Mouse (Mus musculus) myocyte (in vitro differentiated cells): ENCODE data around the gene Prkaa2.

Experiments
- E2F4 ChIP-seq: IDR thresholded peaks from one replicate; pipeline ENCODE4 v1.6.1; 2011; ENCODE audit warnings: mild to moderate bottlenecking, control low read depth, moderate library complexity; ENCODE audit not compliant: insufficient read depth
- MAX ChIP-seq: IDR thresholded peaks from one replicate; pipeline ENCODE4 v1.6.1; 2011; ENCODE audit warnings: low read depth, mild to moderate bottlenecking, control low read depth
- MYOD1 ChIP-seq, 3 experiments: IDR thresholded peaks; one replicate each; pipeline ENCODE4 v1.6.1; 2011; ENCODE audit warnings: control low read depth in 2 of 3, low read depth in 2 of 3, mild to moderate bottlenecking in 2 of 3, moderate library complexity in 1 of 3; ENCODE audit not compliant: insufficient read length in 2 of 3, control insufficient read depth in 1 of 3
- MYOG ChIP-seq, 3 experiments: IDR thresholded peaks; one replicate each; pipeline ENCODE4 v1.6.1; 2011; ENCODE audit warnings: control low read depth in 2 of 3, low read depth in 2 of 3, mild to moderate bottlenecking in 2 of 3; ENCODE audit not compliant: insufficient read length in 2 of 3, control insufficient read depth in 1 of 3, insufficient read depth in 1 of 3
- POLR2A ChIP-seq: IDR thresholded peaks from one replicate; pipeline ENCODE4 v1.6.1; 2011; ENCODE audit warnings: low read depth, mild to moderate bottlenecking, control low read depth, moderate library complexity; ENCODE audit not compliant: insufficient read length
- POLR2AphosphoS2 ChIP-seq: IDR thresholded peaks from one replicate; pipeline ENCODE4 v1.6.1; 2011; ENCODE audit warnings: low read depth, control low read depth; ENCODE audit not compliant: insufficient read length
- SRF ChIP-seq: IDR thresholded peaks from one replicate; pipeline ENCODE4 v1.6.1; 2011; ENCODE audit warnings: low read depth; ENCODE audit not compliant: control insufficient read depth, insufficient read length
- TCF12 ChIP-seq: IDR thresholded peaks from one replicate; pipeline ENCODE4 v1.6.1; 2011; ENCODE audit warnings: mild to moderate bottlenecking, control low read depth; ENCODE audit not compliant: poor library complexity, insufficient read depth, severe bottlenecking
- TCF3 ChIP-seq: IDR thresholded peaks from one replicate; pipeline ENCODE4 v1.6.1; 2011; ENCODE audit warnings: low read depth, control low read depth; ENCODE audit not compliant: insufficient read length
- USF1 ChIP-seq: IDR thresholded peaks from one replicate; pipeline ENCODE4 v1.6.1; 2011; ENCODE audit warnings: low read depth, mild to moderate bottlenecking, control low read depth, moderate library complexity

- TF ChIP-seq POLR2A (no peak), POLR2AphosphoS2 (no peak), MYOD1 (IDR thresholded peaks at IDR 0.05; ENCODE audit: control insufficient read depth in 1 of 3, insufficient read length in 2 of 3, low read depth in 2 of 3) (no peak), TCF3 (no peak), MYOG (IDR thresholded peaks at IDR 0.05; ENCODE audit: control insufficient read depth in 1 of 3, insufficient read depth in 1 of 3, insufficient read length in 2 of 3, low read depth in 2 of 3) (no peak), SRF (no peak), MAX (no peak), USF1 (no peak), E2F4 (no peak), TCF12 (no peak)
These were observed 122.1 kb downstream of the Prkaa2 start for GRCm38 (mm10) chr4:104987631-104988030.
